In the genomic region with DNA sequence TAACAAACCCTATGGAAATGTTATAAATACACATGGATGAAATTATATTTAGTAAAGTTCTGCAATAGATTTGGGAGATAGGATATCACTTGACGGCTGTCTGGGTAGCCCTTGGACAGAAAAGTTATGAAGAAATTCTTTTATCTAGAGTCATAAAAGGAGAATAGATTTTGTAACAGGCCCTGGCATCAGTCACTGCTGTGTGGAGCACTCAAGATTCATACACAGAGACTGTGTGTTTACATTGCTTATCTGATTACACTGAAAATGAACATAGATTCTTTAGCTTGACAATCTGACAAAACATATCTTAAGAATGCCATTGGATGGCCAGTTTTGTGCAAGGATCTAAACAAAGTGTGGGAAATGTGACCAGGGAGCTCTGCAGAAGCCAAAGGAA, we compare ENCODE assay signal across 30 mouse cellular contexts.
"Had no signal": no experiment of that assay in that cellular context is flagged by ENCODE, and none has a peak within 500 bp of the region (broad histone marks: within the 10 kb centered on the region; RNA-seq: fewer than 3 reads in every experiment).

No protein-coding gene starts in this region.

- H3K9ac ChIP-seq: limb, embryonic 12.5 days; limb, embryonic 13.5 days; limb, embryonic 15.5 days; liver, embryonic 12.5 days; liver, embryonic 13.5 days; liver, embryonic 14.5 days; liver, embryonic 15.5 days; liver, postnatal 0 days; lung, embryonic 15.5 days; midbrain, embryonic 12.5 days; midbrain, embryonic 13.5 days; midbrain, embryonic 15.5 days; neural tube, embryonic 12.5 days had no signal

- ATAC-seq: liver, embryonic 12.5 days; liver, postnatal 0 days; lung, postnatal 0 days; midbrain, embryonic 13.5 days; midbrain, embryonic 15.5 days; midbrain, embryonic 16.5 days had no signal

- H3K9me3 ChIP-seq: limb, embryonic 10.5 days; limb, embryonic 12.5 days; limb, embryonic 13.5 days; limb, embryonic 15.5 days; liver, embryonic 12.5 days; liver, embryonic 13.5 days; liver, embryonic 15.5 days; lung, embryonic 15.5 days; megakaryocyte, embryonic 14.5 days; midbrain, embryonic 10.5 days; midbrain, embryonic 12.5 days; midbrain, embryonic 13.5 days; midbrain, embryonic 15.5 days; neural tube, embryonic 12.5 days had no signal

- H3K4me3 ChIP-seq: left cerebral cortex, adult 2 months; limb, embryonic 10.5 days; limb, embryonic 12.5 days; limb, embryonic 13.5 days; limb, embryonic 15.5 days; liver, embryonic 12.5 days; liver, embryonic 13.5 days; liver, embryonic 15.5 days; lung, embryonic 15.5 days; megakaryocyte, embryonic 14.5 days; midbrain, embryonic 10.5 days; midbrain, embryonic 12.5 days; midbrain, embryonic 13.5 days; midbrain, embryonic 15.5 days; myocyte; neural tube, embryonic 12.5 days had no signal

- H3K4me2 ChIP-seq: limb, embryonic 12.5 days; limb, embryonic 13.5 days; limb, embryonic 15.5 days; liver, embryonic 11.5 days; liver, embryonic 12.5 days; liver, embryonic 13.5 days; liver, embryonic 15.5 days; lung, embryonic 15.5 days; midbrain, embryonic 11.5 days; midbrain, embryonic 12.5 days; midbrain, embryonic 13.5 days; midbrain, embryonic 15.5 days; neural tube, embryonic 12.5 days had no signal

- DNase-seq: left cerebral cortex, postnatal 4 days; liver; liver, embryonic 13.5 days; liver, postnatal 0 days; lung, adult 18-20 months; lung, adult 2 months; lung, postnatal 10 days; lung, postnatal 4 days; midbrain, embryonic 14.5 days had no signal

- H3K27me3 ChIP-seq: limb, embryonic 12.5 days; limb, embryonic 13.5 days; limb, embryonic 15.5 days; liver, embryonic 12.5 days; liver, embryonic 13.5 days; liver, embryonic 15.5 days; lung, embryonic 15.5 days; megakaryocyte, embryonic 14.5 days; midbrain, embryonic 12.5 days; midbrain, embryonic 13.5 days; midbrain, embryonic 15.5 days; neural tube, embryonic 12.5 days had no signal

- H3K27ac ChIP-seq: left cerebral cortex, adult 2 months; limb, embryonic 10.5 days; limb, embryonic 12.5 days; limb, embryonic 13.5 days; limb, embryonic 15.5 days; liver, embryonic 12.5 days; liver, embryonic 13.5 days; liver, embryonic 14.5 days; liver, embryonic 15.5 days; lung, embryonic 15.5 days; macrophage; midbrain, embryonic 10.5 days; midbrain, embryonic 12.5 days; midbrain, embryonic 13.5 days; midbrain, embryonic 15.5 days; neural tube, embryonic 12.5 days had no signal

- H3K4me1 ChIP-seq: limb, embryonic 10.5 days; limb, embryonic 12.5 days; limb, embryonic 15.5 days; liver, embryonic 12.5 days; liver, embryonic 13.5 days; liver, embryonic 15.5 days; lung, embryonic 15.5 days; megakaryocyte, embryonic 14.5 days; midbrain, embryonic 10.5 days; midbrain, embryonic 12.5 days; midbrain, embryonic 13.5 days; midbrain, embryonic 15.5 days; neural tube, embryonic 12.5 days had no signal

- H3K36me3 ChIP-seq: limb, embryonic 10.5 days; limb, embryonic 12.5 days; limb, embryonic 13.5 days; limb, embryonic 15.5 days; liver, embryonic 12.5 days; liver, embryonic 13.5 days; liver, embryonic 15.5 days; lung, embryonic 15.5 days; midbrain, embryonic 10.5 days; midbrain, embryonic 12.5 days; midbrain, embryonic 13.5 days; midbrain, embryonic 15.5 days; neural tube, embryonic 12.5 days had no signal
